Mouse (Mus musculus) adrenal gland, adult (tissue): ENCODE data around the gene Camk1g.

Experiments
- DNase-seq, 2 experiments: peaks; one replicate each; pipeline ENCODE4 v3.0.0; 2022 to 2023; ENCODE audit warnings: low spot score in 1 of 2; ENCODE audit not compliant: inconsistent age in 2 of 2

Camk1g gene

DNA sequence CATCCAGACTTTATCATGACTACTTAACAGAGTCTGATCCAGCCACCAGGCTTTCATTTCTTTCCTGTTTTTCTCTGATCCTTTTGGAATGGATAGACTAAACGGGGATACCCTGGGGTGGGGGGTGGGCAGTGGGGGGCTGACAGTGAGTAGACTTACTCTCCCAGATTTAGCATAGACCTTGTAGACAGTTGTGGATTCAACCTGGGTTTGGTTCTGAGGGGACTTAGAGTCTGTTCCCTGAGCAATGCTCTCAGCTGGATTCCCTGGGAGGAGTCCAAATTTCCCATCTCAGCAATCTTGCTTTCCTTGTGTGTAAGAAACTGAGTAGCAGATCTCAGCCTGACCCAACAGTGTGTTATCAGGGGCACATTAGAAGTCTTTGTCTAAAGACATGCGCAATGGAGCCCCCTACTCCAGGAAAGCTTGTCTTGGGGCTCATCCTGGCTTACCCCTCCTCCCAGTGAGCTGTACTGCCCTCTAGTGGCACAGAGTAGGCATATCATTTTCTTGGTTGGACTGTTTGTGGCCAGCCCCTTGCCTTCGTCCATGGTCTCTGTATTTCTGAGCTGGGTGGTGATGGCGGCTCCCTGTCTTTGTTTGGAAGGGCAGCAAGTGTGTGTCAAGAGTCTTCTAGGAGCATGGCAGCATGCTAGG is 6.5 kb upstream of the Camk1g start:
- peak; percentile 25 to 75 for DNase-seq

- DNase-seq = no peak
These were observed 3.9 kb upstream of the Camk1g start for GRCm38 (mm10) chr1:193373906-193374413.

GRCm38 (mm10) chr1:193369091-193369490 is 1.0 kb downstream of the Camk1g start:
- no peak for DNase-seq

- no peak for DNase-seq
These were observed 2.0 kb downstream of the Camk1g start for GRCm38 (mm10) chr1:193368055-193368454.

DNA sequence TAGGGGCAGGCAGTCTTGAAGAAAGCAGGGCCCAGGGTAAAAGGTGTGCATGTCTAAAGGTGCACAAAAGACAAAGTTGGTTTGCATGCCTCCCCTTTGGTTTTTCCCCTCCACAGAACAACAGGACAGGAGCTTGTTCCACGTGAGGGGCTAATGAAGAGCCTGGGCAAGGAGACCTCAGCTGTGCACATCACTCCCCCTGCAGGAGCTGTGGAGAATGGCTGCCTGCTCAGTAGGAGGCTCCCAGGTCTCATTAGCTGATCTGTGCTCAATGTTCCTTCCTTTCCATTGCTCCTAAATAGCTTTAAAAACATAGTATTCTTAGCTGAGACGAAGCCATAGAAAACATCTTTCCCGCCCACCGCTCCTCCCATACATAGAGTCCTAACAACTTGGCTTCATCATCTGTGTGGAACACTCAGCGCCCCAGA is 6.3 kb downstream of the Camk1g start:
- peak; percentile 50 to 75 for DNase-seq

DNA sequence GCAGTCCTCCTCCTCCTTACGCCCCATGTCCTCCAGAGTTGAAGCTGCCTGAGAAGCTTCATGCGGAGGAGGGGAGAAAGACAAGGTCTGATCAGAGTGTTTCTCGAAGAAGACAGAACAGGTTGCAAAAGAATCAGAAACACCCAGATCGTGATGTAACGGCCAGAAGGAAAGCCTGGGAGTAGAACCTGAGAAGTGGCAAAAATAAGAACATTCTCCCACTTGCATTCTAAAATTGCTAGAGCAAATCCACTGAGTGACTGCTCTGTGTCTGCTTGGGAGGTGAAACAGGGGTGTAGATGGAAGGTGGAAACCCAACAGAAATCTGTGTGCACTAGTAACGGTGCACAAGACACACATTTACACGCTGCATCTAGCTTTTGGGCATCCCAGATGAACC is 8.0 kb downstream of the Camk1g start:
- no peak for DNase-seq

DNA sequence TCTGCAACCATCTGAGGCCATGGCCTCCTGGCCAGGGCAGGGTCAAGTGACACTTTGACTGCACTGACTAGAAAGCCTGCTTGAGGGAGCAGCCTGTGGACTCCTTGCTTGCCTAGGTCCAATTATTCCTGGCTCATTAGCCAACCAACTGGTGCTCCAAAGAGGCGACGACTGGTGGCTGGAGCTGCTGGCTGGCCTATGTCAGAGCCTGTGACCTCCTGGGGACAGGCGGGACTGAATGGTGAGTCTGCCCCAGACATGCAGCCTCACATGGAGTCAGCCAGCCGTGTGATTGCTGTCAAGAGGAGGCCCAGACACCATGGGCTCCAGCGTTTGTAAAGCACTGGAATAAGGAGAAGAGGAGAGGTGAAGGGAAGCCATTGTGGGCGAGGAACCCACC is 8.9 kb downstream of the Camk1g start:
- no peak for DNase-seq

DNA sequence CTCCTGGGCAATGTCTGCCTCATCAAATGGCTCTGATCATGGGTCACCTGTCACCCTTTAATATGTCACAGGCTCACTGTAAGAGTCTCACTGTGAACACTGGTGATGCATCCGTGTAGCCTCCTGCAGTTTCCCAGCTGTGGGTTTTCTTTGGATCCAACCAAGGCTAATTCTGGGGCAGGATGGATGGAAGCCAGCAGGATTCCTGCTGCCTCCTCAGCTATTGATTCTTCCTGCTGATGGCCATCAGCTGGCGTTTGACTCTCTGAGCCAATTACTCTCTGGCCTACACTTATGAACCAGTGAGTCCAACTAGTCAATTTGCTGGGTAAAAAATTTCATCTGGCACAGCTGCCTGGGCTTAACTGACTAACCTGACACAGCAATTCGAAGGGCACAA is 10.9 kb downstream of the Camk1g start:
- DNase-seq = no peak

DNA sequence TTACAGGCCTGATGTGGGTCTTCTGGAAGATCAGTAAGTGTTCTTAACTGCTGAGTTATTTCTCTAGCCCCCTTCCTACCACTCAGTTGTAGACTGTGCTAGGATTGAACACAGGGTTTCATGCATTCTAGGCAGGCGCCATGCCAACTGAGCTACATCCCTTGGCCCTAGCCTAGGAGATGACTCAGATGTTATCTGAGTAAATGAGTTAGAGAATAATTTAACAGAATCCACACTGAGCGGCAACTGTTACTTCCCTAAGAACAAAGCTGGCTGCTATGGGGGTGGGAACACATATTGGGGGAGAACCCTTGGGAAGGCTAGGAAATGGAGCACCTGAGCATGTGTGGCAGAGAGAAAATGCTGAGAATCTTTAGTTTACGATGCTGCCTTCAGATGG is 18.5 kb downstream of the Camk1g start:
- peak; percentile 32 to 45 for DNase-seq

DNA sequence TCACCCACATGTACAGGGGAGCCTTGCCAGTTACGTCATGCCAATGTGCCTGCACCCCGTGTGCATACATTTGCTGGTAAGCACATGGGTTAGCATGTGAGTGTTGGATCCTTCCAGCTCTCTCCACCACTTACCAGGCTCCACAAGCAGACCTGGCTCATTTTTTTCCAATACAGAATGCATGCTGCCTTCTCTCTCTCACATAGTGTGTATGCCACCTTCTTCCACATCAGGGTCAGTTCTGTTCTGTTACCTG is 19.6 kb downstream of the Camk1g start:
- no peak for DNase-seq

DNA sequence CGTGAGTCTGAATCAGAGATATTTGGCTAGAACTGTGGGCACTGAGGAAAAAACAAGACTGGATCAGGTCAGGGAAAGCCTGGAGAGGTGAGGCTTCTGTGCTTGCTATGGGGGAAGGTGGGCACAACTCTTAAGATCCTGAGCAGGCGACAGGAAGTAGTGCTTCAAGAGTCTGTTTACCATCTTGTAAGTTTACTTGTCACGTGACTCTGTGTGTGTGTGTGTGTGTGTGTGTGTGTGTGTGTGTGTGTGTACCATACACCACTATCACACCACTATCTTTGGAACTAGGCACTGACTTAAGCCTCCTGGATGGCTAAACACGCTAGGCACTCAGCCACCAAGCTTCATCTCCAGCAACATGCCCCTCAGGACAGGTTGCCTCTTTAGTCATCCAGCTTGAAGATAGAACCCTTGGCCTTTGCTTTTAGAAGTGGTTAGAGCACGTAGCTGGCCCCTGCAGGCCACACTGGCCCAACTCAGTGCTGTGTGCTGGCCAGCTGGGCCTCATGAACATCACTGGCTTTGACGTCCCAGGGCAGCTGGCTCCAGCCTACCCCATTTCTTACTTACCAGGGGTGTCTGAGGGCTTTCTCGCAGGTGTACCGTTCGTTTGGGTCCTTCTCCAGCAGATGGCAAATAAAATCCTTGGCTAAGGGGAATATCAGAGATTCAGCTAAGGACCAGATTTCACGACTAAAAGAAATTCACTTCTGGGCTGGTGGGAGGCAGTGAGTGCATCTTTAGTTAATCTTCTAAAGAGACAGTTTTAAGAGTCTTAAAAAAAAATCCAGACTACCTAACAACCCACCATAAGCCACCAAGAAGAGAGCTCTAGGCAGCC is 20.2 kb downstream of the Camk1g start:
- DNase-seq = no peak

- no peak for DNase-seq
These were observed 21.7 kb downstream of the Camk1g start for GRCm38 (mm10) chr1:193348261-193348962.

DNA sequence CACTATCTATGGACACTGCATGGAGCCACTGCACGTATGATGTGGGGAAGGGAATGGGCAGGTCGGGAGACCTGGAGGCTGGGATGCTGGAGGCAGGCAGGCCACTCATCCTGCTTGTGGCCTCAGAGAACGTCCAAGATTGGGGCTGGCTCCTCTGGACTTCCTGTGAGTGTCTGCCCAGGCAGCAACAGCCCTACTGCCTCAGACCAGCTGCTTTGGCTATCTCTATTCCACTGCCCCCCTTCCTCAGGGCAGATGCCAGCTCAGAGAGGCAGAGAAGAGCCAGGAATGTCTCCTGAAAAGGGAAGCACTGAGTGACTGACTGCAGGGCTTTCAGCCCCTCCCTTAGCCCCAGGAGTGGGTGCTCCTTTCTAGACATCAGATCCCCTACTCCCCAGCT is 23.2 kb downstream of the Camk1g start:
- no peak for DNase-seq

DNA sequence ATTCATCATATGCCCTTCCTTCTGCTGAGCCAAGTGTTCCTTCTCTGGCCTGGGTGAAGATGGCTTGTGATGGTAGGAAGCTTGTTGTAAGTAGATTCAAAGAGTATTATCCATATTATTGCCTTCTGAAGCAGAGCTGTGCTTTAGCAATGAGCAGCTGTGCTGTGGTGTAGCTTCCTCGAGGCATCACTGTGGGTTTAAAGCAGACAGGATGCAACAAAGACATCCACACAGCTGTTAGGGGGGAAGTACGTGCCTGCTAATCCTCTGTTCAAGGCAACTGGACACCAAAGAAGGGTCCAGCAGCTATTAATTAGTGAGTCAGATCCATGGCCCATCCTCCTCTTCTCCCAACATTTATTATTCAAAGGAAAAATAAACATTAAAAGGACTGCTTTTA is 25.1 kb downstream of the Camk1g start:
- no peak for DNase-seq

DNA sequence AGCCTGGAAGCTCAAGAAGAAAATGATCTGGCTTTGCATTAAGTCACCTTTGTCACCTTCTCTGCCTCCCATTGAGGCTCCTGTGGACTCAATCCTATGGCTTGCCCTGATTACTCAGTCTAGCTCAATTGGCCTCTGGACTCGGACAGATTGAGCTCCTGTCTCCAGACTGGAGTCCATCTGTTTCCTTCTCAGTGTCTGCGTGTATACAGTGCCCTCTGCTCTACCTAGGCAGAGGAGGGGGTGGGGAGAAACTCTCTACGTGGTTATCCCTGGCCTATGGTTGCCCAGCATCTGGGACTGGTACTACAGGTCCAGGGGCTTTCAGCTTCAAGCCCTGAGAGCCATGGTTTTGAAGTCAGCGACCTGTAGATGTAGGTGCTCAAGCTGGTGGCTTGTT is 26.2 kb downstream of the Camk1g start:
- no peak for DNase-seq

DNA sequence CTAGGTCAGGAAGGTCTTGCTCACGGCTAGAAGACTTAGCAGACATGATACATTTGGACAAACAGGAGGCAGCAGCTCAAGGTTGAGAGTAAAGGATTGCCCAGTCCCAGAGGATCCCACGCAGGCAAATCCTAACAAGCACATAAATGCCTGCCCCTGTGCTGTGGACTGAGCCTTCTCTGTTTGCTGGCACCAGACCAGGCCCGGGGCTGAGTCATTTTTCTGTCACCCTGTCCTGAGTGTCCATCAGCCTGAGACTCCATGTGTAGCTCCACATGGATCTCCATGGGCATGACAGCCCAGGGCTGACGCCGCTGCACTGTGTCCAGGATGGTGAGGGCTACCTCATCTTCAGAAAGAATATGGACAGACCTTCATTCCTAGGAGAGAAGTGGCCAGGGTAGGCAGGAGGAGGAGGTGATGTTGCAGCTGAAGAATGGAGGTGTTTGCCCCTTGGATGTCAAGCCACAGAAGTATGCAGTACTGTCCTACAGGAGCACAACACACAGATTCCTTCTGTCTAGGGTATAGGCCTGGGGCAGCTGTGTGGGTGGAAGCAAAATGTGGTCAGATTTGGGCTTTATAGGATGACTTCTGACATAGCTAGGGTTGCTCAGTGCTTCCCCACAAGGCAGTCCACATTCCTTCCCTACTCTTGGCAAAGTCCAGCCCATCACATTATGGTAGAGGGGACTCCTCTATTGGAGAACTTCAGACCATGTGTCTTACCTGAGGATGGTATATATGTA is 27.7 kb downstream of the Camk1g start:
- peak; percentile 82 to 87 for DNase-seq

DNA sequence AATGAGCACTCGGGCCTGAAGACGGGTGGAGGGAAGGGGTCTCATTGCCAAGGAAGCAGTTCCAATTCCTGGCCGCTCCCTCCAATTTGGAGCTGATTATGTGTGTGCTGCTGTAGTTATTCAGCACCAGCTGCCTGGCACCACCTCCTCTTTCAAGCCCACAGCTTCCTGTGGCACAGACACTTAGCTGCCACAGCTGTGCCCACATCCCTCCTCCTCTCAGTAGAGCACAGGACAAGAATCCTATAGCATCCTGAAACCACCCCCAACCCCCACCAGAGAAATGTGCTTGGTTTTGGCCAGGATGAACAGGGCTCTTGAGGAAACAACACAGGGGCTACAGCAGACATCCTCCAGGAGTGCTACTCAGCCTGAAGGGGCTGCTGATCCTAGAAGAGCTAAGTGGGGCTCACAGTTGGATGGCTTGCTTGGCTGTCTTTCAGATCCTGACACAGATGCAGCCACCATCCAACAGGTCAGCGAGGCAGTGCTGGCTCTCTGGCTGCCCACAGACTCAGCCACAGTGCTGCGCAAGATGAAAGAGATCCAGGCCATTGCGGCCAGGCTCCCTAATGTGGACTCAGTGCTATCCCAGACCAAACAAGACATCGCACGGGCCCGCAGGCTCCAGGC is 31.6 kb downstream of the Camk1g start:
- no peak for DNase-seq

DNA sequence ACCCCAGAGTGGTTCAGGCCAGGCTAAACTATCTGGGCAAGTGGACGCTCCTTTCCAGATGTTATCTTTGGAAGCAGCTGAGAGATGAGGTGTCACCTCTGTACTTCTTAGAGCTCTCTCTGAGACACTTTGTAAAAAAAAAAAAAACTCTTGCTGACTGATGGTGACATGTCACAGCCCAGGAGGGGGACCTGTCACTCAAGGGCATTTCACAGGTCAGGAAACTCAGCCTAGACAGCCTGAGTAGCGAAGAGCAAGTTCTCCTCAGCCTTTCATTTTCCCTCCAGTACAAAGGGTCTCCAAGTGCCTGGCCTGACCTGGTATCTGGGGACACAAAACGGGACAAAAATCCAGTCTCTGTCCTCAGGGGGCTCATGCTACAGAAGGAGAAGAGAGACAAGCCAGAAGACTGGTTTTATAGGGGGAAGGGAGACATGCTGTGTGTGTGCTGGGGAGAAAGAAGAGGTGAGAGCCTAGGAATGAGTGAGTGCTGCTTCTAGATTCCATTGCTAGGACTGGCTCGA is 32.2 kb downstream of the Camk1g start:
- no peak for DNase-seq

GRCm38 (mm10) chr1:193337018-193337321 is 33.1 kb downstream of the Camk1g start:
- no peak for DNase-seq

DNA sequence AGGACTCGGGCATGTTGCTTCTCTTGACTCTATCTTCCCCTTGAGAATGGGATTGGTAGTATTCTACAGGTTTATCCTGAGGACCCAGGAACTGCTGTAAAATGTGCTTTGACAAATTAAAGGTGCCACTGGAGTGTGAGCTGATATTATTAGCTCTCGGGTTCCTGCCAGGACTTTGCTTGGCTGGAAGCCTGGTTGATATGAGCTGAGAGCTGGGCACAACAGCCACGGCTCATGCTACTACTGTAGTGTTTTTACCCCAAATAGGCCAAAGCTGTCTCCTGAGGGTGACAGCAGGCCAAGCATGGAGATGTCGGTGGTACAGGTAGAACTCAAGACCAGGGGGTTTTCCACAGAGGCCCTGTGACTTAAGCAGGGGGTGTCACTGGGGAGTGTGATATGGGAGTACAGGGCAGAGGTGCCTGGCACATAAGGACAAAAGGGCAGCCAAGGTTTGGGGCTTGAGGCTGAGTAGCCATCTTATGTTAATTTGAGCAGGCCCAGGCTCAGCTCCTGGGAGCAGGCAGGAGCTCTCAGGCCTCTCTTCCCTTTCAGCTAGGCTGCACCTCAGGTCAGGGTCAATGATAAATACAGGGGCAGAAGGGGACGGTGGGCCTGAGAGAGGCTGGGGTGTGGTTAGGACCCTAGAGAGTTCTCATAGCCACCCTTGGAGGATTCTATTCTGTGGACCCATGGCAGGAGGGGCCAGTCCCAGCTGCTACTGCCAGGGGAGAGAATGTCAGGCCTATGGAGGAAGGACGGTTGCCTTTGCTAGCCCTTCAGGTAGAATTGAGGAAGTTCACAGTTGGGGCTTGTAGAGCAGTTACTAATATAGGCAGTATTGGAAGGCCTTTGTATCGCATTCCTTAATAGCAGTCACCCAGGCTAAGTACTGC is 33.7 kb downstream of the Camk1g start:
- DNase-seq = no peak
